Mouse (Mus musculus) liver, postnatal 0 days (tissue): ENCODE measurements at regions not wholly inside any gene's neighbourhood (a gene's known extent, or its start where the extent isn't known, plus 50 kb on each side); places are given as distances from the start of the nearest gene placed in this dataset.

ENCODE experiments used
- ATAC-seq: fragments of 200-750 bp; cut with Nextera tagmentation; 2 replicates; pipeline ENCODE4 v1.8.0; 2017; ENCODE audit warnings: mild to moderate bottlenecking, moderate library complexity
- DNase-seq: peaks from one replicate; pipeline ENCODE4 v3.0.0-alpha.2; 2016
- H3K27ac ChIP-seq: fragments of 300-500 bp; sonication (generic); 2 replicates; pipeline ENCODE4 v1.5.1; 2014; ENCODE audit warnings: antibody characterized with exemption, moderate library complexity, mild to moderate bottlenecking, low read depth
- H3K27me3 ChIP-seq: fragments of 300-500 bp; sonication (generic); 2 replicates; pipeline ENCODE4 v1.6.1; 2014; ENCODE audit warnings: low read length, control low read depth, mixed read lengths; ENCODE audit not compliant: insufficient read depth
- H3K36me3 ChIP-seq: fragments of 300-500 bp; sonication (generic); replicated peaks from 2 replicates; pipeline ENCODE4 v1.6.1; 2014; ENCODE audit warnings: mild to moderate bottlenecking, control low read depth, low read length, moderate library complexity, mixed read lengths; ENCODE audit not compliant: insufficient read depth
- H3K4me1 ChIP-seq: fragments of 300-500 bp; sonication (generic); 2 replicates; pipeline ENCODE4 v1.6.1; 2014; ENCODE audit warnings: antibody characterized with exemption, mild to moderate bottlenecking, control low read depth; ENCODE audit not compliant: insufficient read depth
- H3K4me2 ChIP-seq: fragments of 300-500 bp; sonication (generic); 2 replicates; pipeline ENCODE4 v1.6.1; 2014; ENCODE audit warnings: low read depth, mild to moderate bottlenecking, low read length, moderate library complexity, mixed read lengths
- H3K4me3 ChIP-seq: fragments of 300-500 bp; sonication (generic); 2 replicates; pipeline ENCODE4 v1.5.1; 2014; ENCODE audit warnings: low read depth, low read length
- H3K9ac ChIP-seq: fragments of 300-500 bp; sonication (generic); replicated peaks from 2 replicates; pipeline ENCODE4 v1.6.1; 2014; ENCODE audit warnings: mild to moderate bottlenecking, moderate library complexity
- H3K9me3 ChIP-seq: fragments of 300-500 bp; sonication (generic); 2 replicates; pipeline ENCODE4 v1.6.1; 2016; ENCODE audit warnings: mild to moderate bottlenecking, control low read depth, low read length, mixed read lengths
- CTCF ChIP-seq: sonication (generic); IDR thresholded peaks from 2 replicates; pipeline ENCODE4 v1.5.1; 2016; ENCODE audit warnings: antibody characterized with exemption, low read depth
- EP300 ChIP-seq: IDR thresholded peaks from 2 replicates; pipeline ENCODE4 v1.6.1; 2016; ENCODE audit warnings: antibody characterized with exemption, low read depth, mild to moderate bottlenecking
- WGBS: fragments of 180-500 bp; shearing (Covaris S2); extraction: QIAGEN DNeasy Blood & Tissue Kit; methylation state at CpG from one replicate; pipeline ENCODE4 v1.1.7; 2014; ENCODE audit not compliant: insufficient replicate concordance; 5-methylcytosine and 5-hydroxymethylcytosine counted together

GRCm38 (mm10) chr19:15052642-15053239 lies 454.9 kb upstream of the Tle4 start:
- WGBS = 77% methylated on average over 10 of the region's 10 CpGs
- DNase-seq = no peak

GRCm38 (mm10) chr19:15047896-15048295 lies 450.0 kb upstream of the Tle4 start:
- Histone ChIP-seq H3K27me3 (no peaks in the 10 kb centered on the region), H3K4me3 (no peak overlapping the region), H3K4me1 (no peaks in the 10 kb centered on the region), H3K27ac (no peak overlapping the region), H3K9me3 (no peaks in the 10 kb centered on the region), H3K36me3 (no peaks in the 10 kb centered on the region), H3K9ac (no peak overlapping the region), H3K4me2 (no peak overlapping the region)
- TF ChIP-seq CTCF (no peak), EP300 (no peak)
- ATAC-seq = no peak
- 41% methylated on average over 2 of the region's 2 CpGs for WGBS
- no peak for DNase-seq

More at GRCm38 (mm10) chr19:15052642-15053239, 454.9 kb upstream of the Tle4 start:
- no peak overlapping the region for H3K27ac ChIP-seq
- H3K9me3 ChIP-seq = no peaks in the 10 kb centered on the region
- no peak overlapping the region for H3K4me3 ChIP-seq
- no peak for TF ChIP-seq CTCF
- TF ChIP-seq EP300 = no peak
- ATAC-seq = no peak
- no peaks in the 10 kb centered on the region for H3K4me1 ChIP-seq
- no peak overlapping the region for H3K9ac ChIP-seq
- H3K36me3 ChIP-seq = no peaks in the 10 kb centered on the region
- H3K4me2 ChIP-seq = no peak overlapping the region
- no peaks in the 10 kb centered on the region for H3K27me3 ChIP-seq

GRCm38 (mm10) chr19:15047306-15047868 lies 449.5 kb upstream of the Tle4 start:
- Histone ChIP-seq H3K4me2 (no peak overlapping the region), H3K4me3 (no peak overlapping the region), H3K9ac (no peak overlapping the region), H3K4me1 (no peaks in the 10 kb centered on the region), H3K27me3 (no peaks in the 10 kb centered on the region), H3K9me3 (no peaks in the 10 kb centered on the region), H3K27ac (no peak overlapping the region), H3K36me3 (no peaks in the 10 kb centered on the region)
- no peak for DNase-seq
- ATAC-seq = no peak
- 71% methylated on average over 4 of the region's 4 CpGs for WGBS
- TF ChIP-seq EP300 = no peak
- TF ChIP-seq CTCF = no peak

- WGBS = 17% methylated on average over 3 of the region's 3 CpGs
- no peaks in the 10 kb centered on the region for H3K27me3 ChIP-seq
- no peak overlapping the region for H3K4me3 ChIP-seq
- no peaks in the 10 kb centered on the region for H3K4me1 ChIP-seq
- no peaks in the 10 kb centered on the region for H3K36me3 ChIP-seq
- ATAC-seq (no peak), DNase-seq (peak; percentile 73)
- TF ChIP-seq CTCF (peak; percentile 85), EP300 (no peak)
- H3K4me2 ChIP-seq = no peak overlapping the region
- H3K27ac ChIP-seq = no peak overlapping the region
- no peak overlapping the region for H3K9ac ChIP-seq
- H3K9me3 ChIP-seq = no peaks in the 10 kb centered on the region
Observed at GRCm38 (mm10) chr19:15035554-15035953, 437.7 kb upstream of the Tle4 start.

- Histone ChIP-seq H3K9ac (no peak overlapping the region), H3K36me3 (no peaks in the 10 kb centered on the region), H3K4me1 (no peaks in the 10 kb centered on the region), H3K4me2 (no peak overlapping the region), H3K27me3 (no peaks in the 10 kb centered on the region), H3K27ac (no peak overlapping the region), H3K9me3 (no peaks in the 10 kb centered on the region), H3K4me3 (no peak overlapping the region)
- no peak for ATAC-seq
- no peak for TF ChIP-seq CTCF
- TF ChIP-seq EP300 = no peak
- no peak for DNase-seq
- WGBS = 79% methylated on average over 8 of the region's 8 CpGs
Observed at GRCm38 (mm10) chr19:15033921-15034320, 436.1 kb upstream of the Tle4 start.

- Histone ChIP-seq H3K4me2 (no peak overlapping the region), H3K4me1 (no peaks in the 10 kb centered on the region), H3K9ac (no peak overlapping the region), H3K9me3 (no peaks in the 10 kb centered on the region), H3K27ac (no peak overlapping the region), H3K4me3 (no peak overlapping the region), H3K27me3 (no peaks in the 10 kb centered on the region), H3K36me3 (no peaks in the 10 kb centered on the region)
- ATAC-seq (no peak), DNase-seq (no peak)
- TF ChIP-seq EP300 = no peak
- WGBS = 66% methylated on average over 5 of the region's 5 CpGs
Observed at GRCm38 (mm10) chr19:15033396-15033795, 435.5 kb upstream of the Tle4 start.
